Mouse (Mus musculus) layer of hippocampus, adult 11-12 months (tissue): ENCODE measurements around the gene Zfp276.

Experiments
- DNase-seq: peaks from one replicate; pipeline ENCODE4 v3.0.0; 2022; ENCODE audit warnings: low spot score

The Zfp276 gene

GRCm38 (mm10) chr8:123290679-123291078, 36.7 kb downstream of the Zfp276 start:
- DNase-seq: no peak

- no peak for DNase-seq
Measured at GRCm38 (mm10) chr8:123291716-123292115, 37.7 kb downstream of the Zfp276 start.

DNA sequence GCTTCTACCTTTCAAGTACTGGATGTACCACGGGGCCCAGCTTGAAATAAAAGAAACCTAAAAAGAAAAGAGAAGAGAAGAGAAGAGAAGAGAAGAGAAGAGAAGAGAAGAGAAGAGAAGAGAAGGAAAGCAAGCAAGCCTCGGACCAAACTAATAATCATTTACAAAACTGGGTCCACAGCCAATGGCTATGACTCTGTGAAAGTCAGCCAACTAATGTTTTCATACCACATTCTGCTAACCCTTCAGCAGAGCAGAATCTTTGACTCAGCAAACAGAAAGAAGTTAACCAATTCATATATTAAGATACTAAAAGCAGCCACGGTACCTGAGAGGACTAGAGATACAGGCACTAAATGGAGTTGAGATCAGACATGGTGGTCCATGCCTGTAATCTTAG, 38.3 kb downstream of the Zfp276 start:
- no peak for DNase-seq

GRCm38 (mm10) chr8:123292785-123293184, 38.8 kb downstream of the Zfp276 start:
- no peak for DNase-seq

DNA sequence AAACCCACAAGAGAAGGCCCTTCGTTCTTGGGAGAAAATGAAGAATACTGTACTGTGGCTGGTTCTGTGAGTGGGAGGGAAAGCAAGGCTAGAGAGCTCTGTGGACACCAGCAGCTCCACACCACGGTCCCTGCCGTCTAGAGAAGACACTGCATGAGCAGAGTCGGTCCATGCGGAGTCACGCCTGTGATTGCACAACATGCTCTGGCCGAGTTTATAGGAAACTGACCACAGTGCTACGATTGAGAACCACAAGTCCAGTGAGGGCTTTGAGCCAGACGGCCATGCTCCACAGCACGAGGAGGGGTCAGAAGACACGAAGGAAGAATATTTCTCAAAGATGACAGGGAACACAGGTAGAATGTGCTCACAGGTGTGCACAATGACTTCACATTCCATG, 44.3 kb downstream of the Zfp276 start:
- DNase-seq: no peak

GRCm38 (mm10) chr8:123308738-123309137, 54.7 kb downstream of the Zfp276 start:
- DNase-seq: no peak

GRCm38 (mm10) chr8:123317781-123318466, 63.9 kb downstream of the Zfp276 start:
- no peak for DNase-seq

GRCm38 (mm10) chr8:123318467-123318911, 64.5 kb downstream of the Zfp276 start, which contains the start of gene Fanca:
Fanca (minus strand) TSS chr8:123318576.
- DNase-seq: peak; percentile 91
